Mouse (Mus musculus) spleen, postnatal 10 days (tissue): Measurements from ENCODE around the gene Tubb3.
"Not testable (repeated sequence)": the region's sequence is repeated elsewhere in the genome, so short reads cannot be mapped to it uniquely, and the experiment has no call there.

Experiments
- DNase-seq, 2 experiments: peaks; one replicate each; pipeline ENCODE4 v3.0.0; 2021 to 2022; ENCODE audit warnings: low spot score in 2 of 2

The Tubb3 gene

DNA sequence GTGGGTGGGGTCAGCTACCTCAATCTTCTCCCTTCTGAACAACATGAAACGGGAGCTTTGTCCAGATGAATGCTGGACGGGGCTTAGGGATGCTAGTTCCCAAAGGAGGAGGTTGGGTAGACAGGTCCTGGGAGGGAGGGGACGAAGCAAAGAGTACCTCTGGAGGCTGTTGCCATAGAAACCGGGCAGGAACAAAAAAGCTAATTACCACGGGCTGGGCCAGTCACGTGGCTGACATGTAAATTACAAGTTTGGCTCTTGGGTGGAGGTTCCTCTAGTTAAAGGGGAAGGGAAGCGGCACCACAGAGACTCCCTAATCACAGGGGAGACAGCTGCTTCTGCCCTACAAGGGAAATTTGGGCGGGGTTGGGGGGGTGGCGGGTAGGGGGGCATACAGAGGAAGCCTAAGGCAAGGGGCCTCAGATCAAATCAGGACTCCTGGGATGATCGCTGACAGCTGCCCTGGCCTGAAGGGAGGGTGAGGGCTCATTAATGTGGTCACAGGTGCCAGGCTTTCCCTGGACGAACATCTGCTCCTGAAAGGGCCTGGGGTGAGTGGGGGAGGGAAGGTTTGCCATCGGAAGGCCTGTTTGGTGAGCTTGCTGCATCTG, 1.4 kb downstream of the Tubb3 start:
- DNase-seq, result no peak

DNA sequence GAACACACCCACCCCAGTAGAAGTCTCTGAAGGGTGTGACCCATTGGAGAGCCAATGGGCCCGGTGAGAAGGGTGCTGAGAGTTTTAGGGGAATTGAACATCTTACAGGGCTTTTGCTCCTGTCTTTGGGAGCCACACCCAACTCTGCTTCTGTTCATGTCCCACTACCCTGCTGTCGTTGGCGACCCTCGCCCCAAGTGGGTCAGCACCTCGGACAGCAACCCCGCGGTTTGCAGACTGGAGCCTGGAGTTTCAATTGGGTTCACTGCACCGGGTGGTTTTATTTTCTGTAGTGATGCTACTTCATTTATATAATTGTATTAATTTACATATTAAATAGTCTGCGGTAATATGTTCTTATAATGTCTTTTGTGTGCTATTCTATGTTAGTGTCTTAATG, 3.0 kb downstream of the Tubb3 start:
- DNase-seq, result no peak

DNA sequence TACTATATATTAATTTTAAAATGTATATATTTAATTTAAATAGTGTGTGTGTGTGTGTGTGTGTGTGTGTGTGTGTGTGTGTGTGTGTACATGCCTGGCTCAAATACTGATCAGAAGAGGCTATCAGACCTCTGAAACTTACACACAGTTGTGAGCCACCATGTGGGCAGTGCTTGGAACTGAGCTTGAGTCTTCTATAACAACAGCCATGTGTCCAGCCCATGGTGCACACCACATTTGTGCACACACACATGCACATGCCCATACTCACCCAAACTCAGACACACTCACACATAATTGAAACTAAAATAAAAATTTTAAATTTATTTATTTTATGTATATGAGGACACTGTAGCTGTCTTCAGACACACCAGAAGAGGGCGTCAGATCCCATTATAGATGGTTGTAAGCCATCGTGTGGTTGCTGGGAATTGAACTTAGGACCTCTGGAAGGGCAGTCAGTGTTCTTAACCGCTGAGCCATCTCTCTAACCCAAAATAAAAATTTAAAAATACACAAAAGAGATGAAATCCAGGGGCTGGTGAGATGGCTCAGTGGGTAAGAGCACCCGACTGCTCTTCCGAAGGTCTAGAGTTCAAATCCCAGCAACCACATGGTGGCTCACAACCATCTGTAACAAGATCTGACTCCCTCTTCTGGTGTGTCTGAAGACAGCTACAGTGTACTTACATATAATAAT, 3.9 kb downstream of the Tubb3 start:
- DNase-seq, result not testable (repeated sequence)

DNA sequence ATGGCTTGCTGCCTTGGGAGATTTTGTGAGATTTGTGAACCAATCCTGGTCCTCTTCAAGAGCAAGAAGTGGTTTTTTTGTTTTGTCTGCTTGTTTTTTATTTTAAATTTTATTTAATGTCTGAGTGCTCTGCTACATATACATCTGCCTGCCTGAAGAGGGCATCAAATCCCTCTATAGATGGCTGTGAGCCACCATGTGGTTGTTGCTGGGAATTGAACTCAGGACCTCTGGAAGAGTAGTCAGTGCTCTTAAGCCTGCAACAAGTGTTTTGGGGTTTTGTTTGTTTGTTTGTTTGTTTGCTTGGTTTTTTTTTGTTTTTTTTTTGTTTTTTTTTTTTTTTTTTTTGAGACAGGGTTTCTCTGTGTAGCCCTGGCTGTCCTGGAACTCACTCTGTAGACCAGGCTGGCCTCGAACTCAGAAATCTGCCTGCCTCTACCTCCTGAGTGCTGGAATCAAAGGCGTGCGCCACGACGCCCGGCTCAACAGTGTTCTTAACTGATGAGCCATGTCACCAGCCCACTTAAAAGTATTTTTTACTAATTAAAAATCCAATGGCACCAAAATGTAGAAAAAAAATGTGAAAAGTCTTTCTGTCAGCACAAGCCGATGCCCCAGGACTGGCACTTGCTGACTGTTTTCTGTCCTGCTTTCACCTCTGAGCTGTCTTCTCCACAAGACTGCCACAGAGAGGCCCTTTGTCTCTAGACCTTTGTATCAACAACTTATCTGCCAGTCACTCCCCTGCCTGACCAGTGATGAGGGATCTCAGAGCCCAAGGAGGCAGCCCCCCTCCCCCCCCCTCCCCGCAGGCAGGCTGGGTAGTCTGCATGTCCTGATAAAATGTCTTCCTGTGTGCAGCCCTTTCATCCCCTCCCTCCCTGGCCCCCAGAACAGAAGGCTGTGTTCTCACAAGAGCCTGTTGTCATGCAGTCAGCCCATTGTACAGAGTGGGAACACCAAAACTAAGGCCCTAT, 5.0 kb downstream of the Tubb3 start:
- no peak for DNase-seq

DNA sequence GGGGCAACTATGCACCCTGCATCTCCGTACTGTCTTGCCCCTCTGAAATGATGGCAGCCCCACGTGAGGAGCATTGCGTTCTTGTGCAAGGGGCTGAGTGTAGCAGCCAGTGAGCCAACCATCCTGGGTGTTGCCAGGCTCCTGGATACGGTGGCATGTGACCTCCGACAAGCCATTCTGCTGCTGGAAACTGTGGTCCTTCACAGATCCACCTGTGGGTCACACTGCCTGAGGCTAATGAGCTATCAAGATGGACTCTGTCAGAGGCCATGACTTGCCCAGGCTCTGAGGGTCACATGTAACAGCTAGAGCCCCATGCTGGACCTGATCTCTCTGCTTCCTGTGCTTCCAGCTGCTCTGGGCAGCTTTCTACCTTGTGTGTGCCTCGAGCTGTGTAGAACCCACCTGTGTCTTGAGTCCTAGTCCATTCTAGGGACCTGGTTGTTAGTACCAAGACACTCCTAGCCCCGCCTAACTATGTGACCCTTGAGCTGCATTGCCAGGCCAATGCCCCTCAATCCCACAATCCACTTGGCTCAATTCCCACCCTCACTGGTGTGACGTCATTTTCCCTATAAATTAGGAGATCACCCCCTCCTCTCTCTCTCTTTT, 5.8 kb downstream of the Tubb3 start:
- no peak for DNase-seq

DNA sequence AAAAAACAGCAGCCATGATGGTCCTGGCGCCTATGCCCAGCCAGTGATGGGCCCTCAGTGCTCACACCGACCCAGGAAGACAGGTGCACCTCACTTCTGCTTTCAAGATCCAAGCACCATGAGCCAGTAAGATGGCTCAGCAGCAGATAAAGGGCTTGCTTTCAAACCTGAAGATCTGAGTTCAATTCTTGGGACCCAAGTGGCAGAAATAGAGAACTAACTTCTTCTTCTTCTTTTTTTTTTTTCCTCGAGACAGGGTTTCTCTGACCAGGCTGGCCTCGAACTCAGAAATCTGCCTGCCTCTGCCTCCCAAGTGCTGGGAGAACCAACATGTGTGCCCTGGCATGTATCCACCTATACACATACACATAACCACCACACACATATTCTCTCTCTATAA, 8.5 kb downstream of the Tubb3 start:
- DNase-seq, result no peak

DNA sequence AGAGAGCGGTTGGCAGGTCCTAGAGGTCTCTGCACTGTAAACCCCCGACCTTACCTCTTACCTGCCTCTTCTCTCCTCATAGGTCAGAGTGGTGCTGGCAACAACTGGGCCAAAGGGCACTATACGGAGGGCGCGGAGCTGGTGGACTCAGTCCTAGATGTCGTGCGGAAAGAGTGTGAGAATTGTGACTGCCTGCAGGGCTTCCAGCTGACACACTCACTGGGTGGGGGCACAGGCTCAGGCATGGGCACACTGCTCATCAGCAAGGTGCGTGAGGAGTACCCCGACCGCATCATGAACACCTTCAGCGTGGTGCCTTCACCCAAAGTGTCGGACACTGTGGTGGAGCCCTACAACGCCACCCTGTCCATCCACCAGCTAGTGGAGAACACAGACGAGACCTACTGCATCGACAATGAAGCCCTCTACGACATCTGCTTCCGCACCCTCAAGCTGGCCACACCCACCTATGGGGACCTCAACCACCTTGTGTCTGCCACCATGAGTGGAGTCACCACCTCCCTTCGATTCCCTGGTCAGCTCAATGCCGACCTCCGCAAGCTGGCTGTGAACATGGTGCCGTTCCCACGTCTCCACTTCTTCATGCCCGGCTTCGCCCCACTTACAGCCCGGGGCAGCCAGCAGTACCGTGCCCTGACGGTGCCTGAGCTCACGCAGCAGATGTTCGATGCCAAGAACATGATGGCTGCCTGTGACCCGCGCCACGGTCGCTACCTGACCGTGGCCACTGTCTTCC, 9.5 kb downstream of the Tubb3 start:
- no peak for DNase-seq

DNA sequence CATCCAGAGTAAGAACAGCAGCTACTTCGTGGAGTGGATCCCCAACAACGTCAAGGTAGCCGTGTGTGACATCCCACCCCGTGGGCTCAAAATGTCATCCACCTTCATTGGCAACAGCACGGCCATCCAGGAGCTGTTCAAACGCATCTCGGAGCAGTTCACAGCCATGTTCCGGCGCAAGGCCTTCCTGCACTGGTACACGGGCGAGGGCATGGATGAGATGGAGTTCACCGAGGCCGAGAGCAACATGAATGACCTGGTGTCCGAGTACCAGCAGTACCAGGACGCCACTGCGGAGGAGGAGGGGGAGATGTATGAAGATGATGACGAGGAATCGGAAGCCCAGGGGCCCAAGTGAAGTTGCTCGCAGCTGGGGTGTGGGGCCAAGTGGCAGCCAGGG, 10.1 kb downstream of the Tubb3 start:
- no peak for DNase-seq

DNA sequence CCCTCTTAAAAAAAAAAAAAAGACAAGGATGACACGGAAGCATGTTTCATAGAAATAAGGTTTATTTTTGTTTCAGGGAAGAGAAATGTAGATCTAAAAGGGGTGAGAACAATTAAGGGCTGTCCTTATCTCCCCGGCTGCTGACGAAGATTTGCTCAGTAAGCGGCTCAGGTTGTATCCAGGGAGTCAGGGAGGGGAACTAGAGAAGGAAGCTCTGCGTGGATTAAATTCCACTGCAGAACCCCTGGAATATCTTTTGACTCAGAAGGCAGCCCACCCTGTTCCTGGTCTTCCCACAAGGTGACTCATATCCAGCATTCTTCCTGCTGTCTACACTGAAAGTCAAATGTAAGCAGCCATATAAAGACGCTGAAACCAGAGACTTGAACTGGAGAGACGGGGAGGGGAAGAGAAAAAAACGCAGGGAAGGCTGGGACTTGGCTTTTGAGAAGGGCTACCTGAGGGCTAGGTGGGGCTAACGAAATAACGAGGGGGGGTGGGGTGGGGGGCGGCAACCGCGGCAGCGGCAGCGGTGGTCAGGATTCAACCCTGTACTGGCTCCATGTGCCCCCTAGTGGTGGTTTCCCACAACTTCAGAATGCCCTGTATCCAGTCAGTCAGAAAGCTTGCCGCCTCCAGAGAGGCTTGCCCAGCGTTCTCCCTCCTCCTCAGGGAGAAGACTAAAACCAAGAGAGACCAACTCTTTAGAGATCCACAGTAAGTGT, 11.0 kb downstream of the Tubb3 start:
- DNase-seq, result peak; percentile 32 to 76

DNA sequence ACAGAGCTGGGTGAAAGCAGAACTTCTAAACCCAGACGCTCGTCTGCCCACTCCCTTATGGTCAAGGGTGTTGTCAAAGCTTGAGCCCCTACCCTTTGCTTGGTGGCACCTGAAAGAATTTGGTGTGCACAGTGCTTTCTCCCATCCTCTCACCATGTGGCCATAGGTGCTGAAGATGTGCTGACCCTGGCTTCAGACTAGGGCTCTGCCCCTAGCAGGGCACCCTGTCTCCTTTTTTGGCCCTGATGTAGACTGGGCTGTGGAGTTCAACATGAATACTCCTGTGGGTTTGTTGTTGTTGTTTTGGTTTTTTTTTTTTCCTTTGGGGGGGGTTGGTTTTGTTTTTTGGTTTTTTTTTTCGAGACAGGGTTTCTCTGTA, 11.5 kb downstream of the Tubb3 start:
- no peak for DNase-seq

DNA sequence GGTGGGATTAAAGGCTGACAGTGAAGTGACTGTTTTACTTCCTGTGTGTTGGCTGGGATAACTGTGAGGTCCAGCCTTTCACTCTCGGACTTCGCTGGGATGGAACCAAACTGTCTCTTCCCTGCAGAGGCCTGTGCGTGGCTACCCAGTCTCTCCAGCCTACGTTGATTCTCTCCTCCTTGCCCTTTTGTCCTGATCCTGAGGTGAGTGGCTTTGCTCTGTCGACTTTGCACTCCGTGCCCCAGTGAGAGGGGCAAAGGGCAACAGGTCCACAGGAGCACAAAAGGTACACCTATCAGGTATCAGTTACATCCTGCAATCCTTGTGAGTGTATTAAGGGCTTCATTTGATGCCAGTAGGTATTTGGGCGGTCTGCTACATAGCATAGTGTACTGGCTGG, 12.2 kb downstream of the Tubb3 start, which contains the start of gene Def8:
Gene Def8, plus strand, starts transcription at position 87 of the 400 bp plus-strand sequence.
- no peak for DNase-seq

DNA sequence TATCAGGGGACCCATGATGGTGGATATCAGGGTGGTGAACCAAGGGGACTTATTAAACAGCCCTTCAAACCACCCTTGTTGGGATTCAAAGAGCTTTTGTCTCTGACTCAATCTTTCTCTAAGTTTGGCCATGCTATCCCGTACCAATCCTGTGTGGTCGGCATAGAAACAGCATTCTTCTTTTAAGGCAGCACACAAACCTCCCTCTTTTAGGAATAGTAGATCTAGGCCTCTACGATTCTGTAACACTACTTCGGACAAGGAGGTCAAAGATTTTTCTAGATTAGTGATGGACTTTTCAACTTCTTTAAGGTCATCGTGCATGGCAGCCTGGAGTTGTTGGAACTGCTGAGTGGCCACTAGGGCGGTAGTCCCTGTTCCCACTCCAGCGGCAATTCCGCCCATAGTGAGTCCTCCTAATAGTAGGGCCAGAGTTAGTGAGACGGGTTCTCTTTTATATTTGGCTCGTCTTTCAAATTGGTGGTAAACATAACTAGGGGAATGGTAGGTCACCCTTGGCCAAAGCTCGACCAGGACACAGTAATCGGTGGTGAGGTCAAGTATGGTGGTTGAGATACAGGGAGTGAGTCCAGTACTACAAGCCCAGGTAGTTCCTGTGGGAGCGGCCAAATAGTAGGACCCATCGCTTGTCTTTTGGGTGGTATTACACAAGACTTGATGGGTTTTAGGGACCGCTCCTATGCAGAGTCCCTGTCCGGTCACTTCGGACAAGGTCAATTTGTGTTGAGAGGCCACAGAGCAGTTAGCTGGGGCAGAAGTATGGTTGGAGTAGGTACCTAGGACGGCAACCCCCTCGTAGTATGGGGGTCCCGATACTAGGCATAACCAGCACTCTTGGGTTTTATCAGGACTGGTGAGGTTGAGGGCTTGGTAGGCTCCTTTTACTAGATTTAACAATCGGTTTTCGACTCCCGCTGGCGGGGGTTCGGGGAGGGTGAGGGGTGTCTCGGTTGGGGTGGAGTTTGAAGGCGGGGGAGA, 15.6 kb downstream of the Tubb3 start:
- DNase-seq, result no peak

DNA sequence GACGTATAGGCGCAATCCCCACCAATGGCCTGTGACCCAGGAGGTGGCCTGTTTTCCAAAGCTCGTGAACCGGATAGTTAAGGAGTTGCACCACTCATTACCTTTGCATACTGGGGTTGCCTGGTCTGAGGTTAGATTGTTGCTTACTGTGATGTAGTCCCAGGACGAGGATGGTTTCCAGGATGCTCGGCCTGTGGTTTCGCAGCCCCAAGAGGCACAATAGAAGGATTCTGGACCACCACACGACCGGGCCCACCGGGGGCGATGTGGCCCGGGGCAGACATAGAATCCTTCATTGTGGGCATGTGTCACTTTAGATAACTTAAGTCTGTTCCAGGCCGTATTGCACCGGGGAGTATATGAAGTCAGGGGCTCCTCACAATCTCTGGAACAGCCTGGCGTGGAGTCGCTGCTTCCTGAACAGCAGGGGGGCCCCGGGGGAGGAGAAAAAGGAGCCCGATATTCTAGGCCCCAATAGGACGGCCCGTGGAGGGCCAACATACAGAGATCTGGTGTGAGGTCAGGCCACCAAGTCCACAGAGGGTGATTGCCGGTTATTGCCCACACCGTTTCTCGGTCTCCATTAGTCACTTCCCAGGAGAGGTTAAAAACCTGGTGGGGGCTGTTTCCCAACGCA, 16.5 kb downstream of the Tubb3 start:
- DNase-seq, result no peak

DNA sequence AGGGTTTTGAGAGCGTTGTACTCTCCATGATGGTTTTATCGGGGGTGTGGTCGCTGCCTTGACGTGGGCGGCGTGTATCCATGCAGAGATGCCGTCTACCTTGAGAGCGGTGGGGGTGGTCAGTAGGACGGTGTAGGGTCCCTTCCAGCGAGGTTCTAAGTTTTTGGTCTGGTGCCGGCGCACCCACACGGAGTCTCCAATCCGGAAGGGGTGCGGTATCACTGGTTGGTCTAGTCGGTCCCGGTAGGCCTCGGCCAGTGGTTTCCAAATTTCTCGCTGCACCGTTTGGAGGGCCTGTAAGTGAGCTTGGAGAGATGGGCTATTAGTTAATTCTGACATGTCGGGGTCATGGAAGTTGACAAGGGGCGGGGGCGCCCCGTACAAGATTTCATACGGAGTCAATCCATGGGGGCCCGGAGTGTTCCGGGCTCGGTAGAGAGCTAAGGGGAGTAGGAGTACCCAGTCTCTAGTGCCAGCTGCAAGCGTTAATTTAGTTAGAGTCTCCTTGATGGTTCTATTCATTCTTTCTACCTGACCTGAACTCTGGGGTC, 17.2 kb downstream of the Tubb3 start:
- DNase-seq, result no peak

DNA sequence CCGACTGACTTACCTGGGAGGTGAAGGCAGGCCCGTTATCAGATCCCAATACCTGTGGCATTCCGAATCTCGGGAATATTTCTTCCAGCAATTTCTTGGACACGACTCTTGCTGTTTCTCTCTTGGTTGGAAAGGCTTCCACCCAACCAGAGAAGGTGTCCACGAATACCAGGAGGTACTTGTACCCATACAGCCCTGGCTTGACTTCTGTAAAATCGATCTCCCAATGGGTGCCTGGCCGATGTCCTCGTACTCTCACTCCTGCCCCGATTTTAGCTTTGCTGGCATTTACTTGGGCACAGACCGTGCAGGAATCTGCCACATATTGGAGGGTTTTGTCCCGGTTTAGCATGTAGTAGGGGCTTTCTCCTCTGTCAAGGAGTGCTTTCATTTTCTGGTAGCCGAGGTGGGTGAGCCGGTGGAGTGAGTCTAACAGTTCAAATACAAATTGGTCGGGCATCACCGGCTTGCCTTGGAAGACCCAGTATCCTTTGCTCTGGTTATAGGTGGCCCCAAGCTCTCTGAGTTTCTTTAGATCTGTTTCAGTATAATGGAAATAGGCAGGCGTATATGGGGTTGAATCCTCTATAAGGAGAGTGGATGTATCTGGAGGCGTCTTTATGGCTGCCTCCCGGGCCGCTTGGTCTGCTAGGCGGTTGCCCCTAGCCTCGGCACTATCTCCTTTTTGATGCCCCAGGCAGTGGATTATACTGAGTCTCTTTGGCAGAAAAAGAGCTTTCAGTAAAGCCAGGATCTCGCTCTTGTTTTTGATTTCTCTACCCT, 17.9 kb downstream of the Tubb3 start:
- no peak for DNase-seq

DNA sequence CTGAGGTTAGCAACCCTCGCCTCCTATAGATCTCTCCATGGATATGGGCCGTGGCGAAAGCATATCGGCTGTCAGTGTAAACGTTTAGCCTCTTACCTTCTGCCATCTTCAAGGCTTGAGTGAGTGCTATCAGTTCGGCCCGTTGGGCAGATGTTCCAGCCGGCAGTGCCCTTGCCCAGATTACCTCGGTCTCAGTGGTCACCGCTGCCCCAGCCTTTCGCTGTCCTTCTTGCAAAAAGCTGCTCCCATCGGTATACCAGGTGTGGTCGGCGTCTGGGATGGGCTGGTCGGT, 18.4 kb downstream of the Tubb3 start:
- DNase-seq, result not testable (repeated sequence)

DNA sequence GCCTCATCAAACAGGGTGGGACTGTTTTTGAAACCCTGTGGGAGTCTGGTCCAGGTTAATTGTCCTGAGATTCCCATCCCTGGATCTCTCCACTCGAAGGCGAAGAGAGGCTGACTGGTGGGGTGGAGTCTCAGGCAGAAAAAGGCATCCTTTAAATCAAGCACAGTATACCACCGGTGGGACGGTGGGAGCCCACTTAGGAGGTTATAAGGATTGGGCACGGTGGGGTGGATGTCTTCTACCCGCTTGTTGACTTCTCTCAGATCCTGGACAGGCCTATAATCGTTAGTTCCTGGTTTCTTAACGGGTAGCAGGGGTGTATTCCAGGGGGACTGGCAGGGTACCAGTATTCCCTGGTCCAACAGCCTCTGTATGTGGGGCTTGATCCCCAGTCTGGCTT, 19.7 kb downstream of the Tubb3 start:
- DNase-seq, result not testable (repeated sequence)
